Mouse (Mus musculus) heart, postnatal 10 days (tissue): ENCODE data around the gene Wdr24. TPM values are rescaled to one million over a fixed set of nuclear protein-coding genes. Genes with fewer than 3 reads are reported as not detected.

ENCODE experiments used
- DNase-seq, 2 experiments: peaks; one replicate each; pipeline ENCODE4 v3.0.0; 2021
- intact Hi-C: fragments of 180-260 bp; cut with DNase I; formaldehyde crosslinking; loops from one replicate; pipeline ENCODE4 v1.15.1; 2025
- microRNA-seq, 2 experiments: library from miRNA; unstranded; fragments of <30 nt; microRNA quantifications; one replicate each; pipeline ENCODE4 v1.2.0; 2022
- total RNA-seq, 2 experiments: library from RNA; stranded (reverse); gene quantifications; 2 replicates each; pipeline ENCODE4 v1.2.3; 2021

Gene Wdr24
- total RNA-seq, 2 experiments from 2014 or later = 10.1 to 12.2 TPM

DNA sequence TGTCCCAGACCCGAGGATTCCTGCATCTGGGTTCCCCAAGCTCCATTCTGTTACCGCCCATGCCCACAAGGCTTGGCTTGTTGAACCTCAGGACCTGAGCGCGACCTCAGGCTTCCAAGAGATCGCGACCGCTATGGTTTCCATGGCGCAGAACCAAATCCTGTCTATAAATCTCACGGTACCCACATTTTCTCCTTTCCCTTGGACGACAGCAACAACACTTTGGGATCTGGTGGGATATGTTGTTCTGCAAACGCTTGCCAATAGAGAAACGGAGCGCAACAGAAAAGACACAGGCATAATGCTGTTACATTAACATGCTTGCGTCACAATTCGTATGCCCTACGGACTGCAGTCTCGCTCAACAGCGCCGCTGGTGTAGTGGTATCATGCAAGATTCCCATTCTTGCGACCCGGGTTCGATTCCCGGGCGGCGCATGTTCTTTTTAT is 51.3 kb downstream of the Wdr24 start, which contains the start of gene Mettl26:
Gene Mettl26 (plus strand): TSS at position 354 of the 450 bp plus-strand sequence.
- DNase-seq = peak; percentile 94 to 97
- intact Hi-C loops = loop anchor here (2.0 kb wide), 1 partner anchor 44 kb away; the partner anchor contains the start of gene Rab40c

DNA sequence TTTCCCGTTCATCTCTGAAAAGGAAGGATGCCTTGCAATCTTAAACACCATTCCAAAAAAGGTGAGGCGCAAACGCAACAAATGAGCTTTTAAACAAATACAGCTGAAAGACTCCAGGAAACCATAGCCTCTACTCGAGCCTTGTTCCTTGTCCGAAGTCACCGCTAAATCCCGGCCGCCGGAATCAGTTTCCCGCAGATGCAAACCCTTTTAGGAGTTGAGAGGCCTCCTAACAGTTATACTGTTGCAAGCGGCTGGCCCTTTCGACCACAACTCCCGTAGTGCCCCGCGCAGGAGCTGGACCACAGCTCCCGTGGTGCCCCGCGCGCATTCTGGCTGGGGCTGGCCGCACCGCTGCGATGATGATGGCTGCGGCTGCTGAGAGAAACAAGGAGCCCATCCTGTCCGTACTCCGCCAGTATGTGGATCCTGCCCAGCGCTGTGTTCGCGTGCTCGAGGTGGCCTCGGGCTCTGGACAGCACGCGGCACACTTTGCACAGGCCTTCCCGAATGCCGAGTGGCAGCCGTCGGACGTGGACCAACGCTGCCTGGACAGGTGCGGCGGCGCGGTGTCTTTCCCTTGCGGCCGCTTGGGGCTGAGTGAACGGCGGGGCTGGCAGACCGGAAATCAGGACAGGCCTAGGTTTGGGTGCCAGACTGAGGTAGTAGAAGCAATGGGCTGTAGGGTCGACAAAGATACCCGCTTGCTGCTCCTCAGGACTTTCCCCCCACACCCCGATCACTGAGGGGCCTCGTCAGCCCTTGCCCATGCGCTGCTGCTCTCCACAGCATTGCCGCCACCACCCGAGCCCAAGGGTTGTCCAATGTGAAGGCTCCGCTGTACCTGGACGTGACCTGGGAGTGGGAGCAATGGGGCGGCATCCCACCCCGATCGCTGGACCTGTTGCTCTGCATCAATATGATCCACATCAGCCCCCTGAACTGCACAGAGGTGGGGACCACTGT is 52.0 kb downstream of the Wdr24 start:
- intact Hi-C loops = loop anchor here (2.0 kb wide), 1 partner anchor 43 kb away; the partner anchor contains the start of gene Rab40c

DNA sequence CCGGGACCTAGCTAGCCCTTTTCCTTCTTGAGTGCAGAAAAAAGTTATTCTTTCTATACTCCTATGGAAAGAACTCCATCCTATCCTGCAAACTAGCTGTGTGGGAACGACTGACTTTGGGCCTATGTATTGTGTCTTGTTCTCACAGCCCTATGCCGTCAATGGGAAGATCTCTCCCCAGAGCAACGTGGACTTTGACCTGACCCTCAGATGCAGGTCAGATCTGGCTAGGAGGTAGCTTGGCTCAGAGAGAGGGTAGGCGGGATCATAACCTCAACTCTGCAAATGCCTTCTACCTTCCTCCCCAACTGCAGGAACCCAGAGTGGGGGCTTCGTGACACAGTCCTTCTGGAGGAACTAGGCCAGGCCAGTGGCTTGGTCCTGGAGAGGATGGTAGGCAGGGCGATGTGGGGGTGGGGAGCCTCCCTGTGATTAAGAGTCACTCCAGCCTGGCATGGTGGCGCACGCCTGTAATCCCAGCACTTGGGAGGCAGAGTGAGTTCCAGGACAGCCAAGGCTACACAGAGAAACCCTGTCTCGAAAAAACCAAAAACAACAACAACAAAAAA is 53.0 kb downstream of the Wdr24 start:
- intact Hi-C loops = no loop called here
- DNase-seq = no peak

More for the DNA sequence above, 52.0 kb downstream of the Wdr24 start:
- peak; percentile 91 to 92 for DNase-seq

DNA sequence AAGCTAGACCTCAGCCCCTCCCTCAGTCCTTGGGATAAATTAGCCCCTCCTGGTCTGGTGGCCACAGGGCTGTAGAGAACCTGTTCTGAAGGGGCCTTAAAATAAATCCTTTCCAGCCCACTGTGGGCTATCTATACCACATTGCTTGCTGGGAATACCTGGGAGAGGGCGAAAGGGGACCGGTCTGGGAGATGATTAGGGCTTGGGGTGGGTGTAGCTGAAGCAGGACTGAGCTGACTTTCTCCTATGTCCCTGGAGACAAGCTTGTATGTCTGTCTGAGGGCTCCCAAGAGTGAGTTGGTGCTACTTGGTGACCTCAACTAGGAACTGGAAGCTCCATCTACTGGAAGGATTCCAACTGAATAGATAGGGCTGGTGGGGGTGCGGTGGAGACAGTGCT is 53.6 kb downstream of the Wdr24 start:
- DNase-seq = no peak
- intact Hi-C loops = no loop called here

DNA sequence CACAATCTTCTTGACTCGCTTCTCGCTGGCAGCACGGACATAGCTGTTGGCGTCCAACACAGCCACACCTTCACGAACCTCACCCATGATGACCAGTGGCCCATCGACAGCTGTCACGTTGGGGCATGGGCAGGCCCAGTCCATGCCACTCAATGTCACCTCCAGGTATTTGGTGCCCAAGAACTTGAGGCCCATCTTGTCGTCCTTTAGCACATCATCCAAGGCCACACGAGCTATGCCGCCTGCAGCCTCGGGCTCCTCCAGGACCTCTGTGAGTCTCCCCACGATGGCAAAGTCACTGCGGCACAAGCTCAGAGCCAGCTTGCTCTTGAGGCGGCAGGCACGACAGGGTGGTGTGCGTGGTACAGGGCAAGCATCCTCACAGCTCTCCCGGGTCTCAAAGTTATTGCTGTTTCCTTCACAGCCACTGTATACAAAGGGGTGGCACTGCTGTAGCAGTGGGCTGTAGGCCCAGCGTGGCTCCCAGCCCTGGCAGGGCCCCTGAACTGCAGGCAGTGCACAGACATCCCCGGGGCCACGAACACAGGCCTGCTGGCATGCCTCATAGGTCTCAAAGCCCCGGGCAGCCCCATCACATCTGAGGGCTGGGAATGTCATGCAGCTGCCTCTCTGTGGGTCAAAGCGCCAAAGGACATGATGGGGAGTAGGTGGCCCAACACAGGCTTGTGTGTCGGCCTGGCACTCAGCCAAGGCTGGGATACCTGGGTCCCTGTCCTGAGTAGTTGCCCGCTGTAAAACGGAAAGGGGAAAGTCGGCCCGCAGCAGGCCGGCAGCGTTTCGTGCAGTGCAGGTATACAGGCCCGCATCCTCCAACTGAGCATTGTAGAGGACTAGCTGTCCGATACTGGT is 54.5 kb downstream of the Wdr24 start:
- DNase-seq = no peak
- intact Hi-C loops = no loop called here

Small RNA genes within 50 kb of the gene (microRNA-seq; reads per million reads assigned to microRNA genes)
- 1.2 to 1.7 reads per million in 2 experiments for gene Mir3082
- gene Mir6966 = 0.70 to 3.6 reads per million in 2 experiments

Other genes with a start within 250 kb of the Wdr24 start
- gene Lmf1, start 244.5 kb upstream of the Wdr24 start, total RNA-seq = 10 to 100 TPM; 25.4 to 27.0 TPM
- 1 to 10 TPM in 1 of 2 experiments, under 1 TPM in 1; 0.38 to 1.9 TPM for gene Gng13, start 106.5 kb upstream of the Wdr24 start, total RNA-seq
- gene Chtf18, start 96.2 kb upstream of the Wdr24 start, total RNA-seq = 1 to 10 TPM; 4.2 to 5.1 TPM
- 1 to 10 TPM; 4.6 to 5.7 TPM for gene Rpusd1, start 96.0 kb upstream of the Wdr24 start, total RNA-seq
- not detected for gene Mslnl, start 87.6 kb upstream of the Wdr24 start, total RNA-seq
- 10 to 100 TPM; 38.5 to 40.6 TPM for gene Msln, start 69.2 kb upstream of the Wdr24 start, total RNA-seq
- gene Narfl, start 49.9 kb upstream of the Wdr24 start, total RNA-seq = 10 to 100 TPM; 43.2 to 49.3 TPM
- 10 to 100 TPM; 23.8 to 25.7 TPM for gene Haghl, start 38.0 kb upstream of the Wdr24 start, total RNA-seq
- under 1 TPM in 1 of 2 experiments, not detected in 1; 0.14 TPM for gene Ccdc78, start 37.0 kb upstream of the Wdr24 start, total RNA-seq
- 10 to 100 TPM; 37.8 to 38.9 TPM for gene Fam173a, start 30.7 kb upstream of the Wdr24 start, total RNA-seq
- not detected for gene AC134908.4, start 28.0 kb upstream of the Wdr24 start, total RNA-seq
- gene Metrn, start 26.5 kb upstream of the Wdr24 start, total RNA-seq = 10 to 100 TPM; 59.7 to 60.9 TPM
- gene Fbxl16, start 14.5 kb upstream of the Wdr24 start, total RNA-seq = 1 to 10 TPM in 1 of 2 experiments, under 1 TPM in 1; 0.67 to 1.2 TPM
- 10 to 100 TPM; 33.7 to 34.5 TPM for gene Jmjd8, start 5.2 kb downstream of the Wdr24 start, total RNA-seq
- 100 to 1,000 TPM; 123 to 132 TPM for gene Stub1, start 9.8 kb downstream of the Wdr24 start, total RNA-seq
- 1 to 10 TPM; 2.2 to 2.6 TPM for gene Rhbdl1, start 13.7 kb downstream of the Wdr24 start, total RNA-seq
- gene Gm20683, start 18.1 kb downstream of the Wdr24 start, total RNA-seq = 1 to 10 TPM; 4.2 to 4.7 TPM
- gene Rhot2, start 21.2 kb downstream of the Wdr24 start, total RNA-seq = 10 to 100 TPM; 80.4 to 86.5 TPM
- 1 to 10 TPM; 3.9 to 6.2 TPM for gene Wdr90, start 37.9 kb downstream of the Wdr24 start, total RNA-seq
- 100 to 1,000 TPM; 191 to 218 TPM for gene Mcrip2, start 45.1 kb downstream of the Wdr24 start, total RNA-seq
- 10 to 100 TPM; 15.4 to 15.7 TPM for gene Mettl26, start 51.4 kb downstream of the Wdr24 start, total RNA-seq
- gene Wfikkn1, start 57.2 kb downstream of the Wdr24 start, total RNA-seq = under 1 TPM; 0.62 to 0.96 TPM
- 10 to 100 TPM; 13.4 to 18.8 TPM for gene Rab40c, start 96.1 kb downstream of the Wdr24 start, total RNA-seq
- 10 to 100 TPM; 76.6 to 78.5 TPM for gene Pigq, start 121.3 kb downstream of the Wdr24 start, total RNA-seq
- not detected for gene Nhlrc4, start 121.3 kb downstream of the Wdr24 start, total RNA-seq
- not detected for gene A930017K11Rik, start 128.9 kb downstream of the Wdr24 start, total RNA-seq
- gene Capn15, start 162.2 kb downstream of the Wdr24 start, total RNA-seq = 10 to 100 TPM; 12.6 to 13.5 TPM
- 10 to 100 TPM; 23.4 to 24.1 TPM for gene Rab11fip3, start 245.9 kb downstream of the Wdr24 start, total RNA-seq